ENCODE assay signal across 15 mouse cellular contexts in the genomic region with DNA sequence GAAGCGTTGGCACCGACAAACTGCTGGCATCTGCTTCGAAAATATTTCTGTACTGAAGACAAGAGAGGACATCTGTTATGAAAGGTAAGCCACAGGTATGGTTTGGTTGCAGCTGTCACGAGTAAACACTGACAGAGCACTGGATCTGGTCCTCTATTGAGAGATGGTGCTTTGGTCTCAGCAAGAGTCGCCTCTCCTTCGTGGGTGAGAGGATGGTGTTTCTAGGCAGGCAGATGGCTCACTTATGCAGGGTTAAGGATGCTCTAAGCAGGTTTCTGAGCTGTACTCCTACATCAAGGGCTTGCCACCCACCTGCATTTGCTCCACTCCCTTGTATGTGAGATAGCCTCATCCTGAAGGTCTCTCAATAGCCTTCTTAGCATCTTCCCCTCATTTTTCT.
DNase-seq lines count a peak whose midpoint lies in the region.
"Had no signal": no experiment of that assay in that cellular context is flagged by ENCODE, and none has a peak within 500 bp of the region (broad histone marks: within the 10 kb centered on the region; RNA-seq: fewer than 3 reads in every experiment).

No protein-coding gene starts in this region.

- intact Hi-C loops in heart, postnatal 10 days (cut with DNase I) = no loop called here

- peak; percentile 76 for DNase-seq in heart, adult 11 months
- no peak for DNase-seq in heart, postnatal 10 days
- peak; percentile 28 to 42 for DNase-seq in right cerebral cortex, adult 2 months (ENCODE audit: low spot score in 2 of 2)
- no peak for DNase-seq in right cerebral cortex, postnatal 10 days (ENCODE audit: low spot score in 2 of 2)
- no peak for DNase-seq in adrenal gland, adult 2 months
- DNase-seq: adrenal gland, adult 8-10 months; adrenal gland, postnatal 14 days; adrenal gland, postnatal 36 days; cerebellum, adult 11 months; cerebellum, adult 18-20 months; cerebellum, adult 8-10 months; cerebellum, adult 9-11 months; cerebellum, postnatal 14 days; cerebellum, postnatal 36 days; embryo, embryonic 11 days had no signal

Comparison
In these comparisons a context has a peak if more than half of its experiments do, and no peak if none do; other contexts are left out.
1. DNase-seq: peak in heart, adult 11 months (single experiment) and right cerebral cortex, adult 2 months (2 of 2); none in heart, postnatal 10 days (0 of 2), right cerebral cortex, postnatal 10 days (0 of 2) and adrenal gland, adult 2 months (single experiment).